Mouse (Mus musculus): ENCODE data around the gene Inip. TPM values are rescaled to one million over a fixed set of nuclear protein-coding genes. Genes with fewer than 3 reads are reported as not detected.
A peak's percentile ranks its signal among the peaks of the same experiment; 100 is the strongest.

Inip gene
- polyA plus RNA-seq, 1 experiment from 2014 or later = 68.0 TPM

GRCm38 (mm10) chr4:59807521-59807920 is 6.1 kb upstream of the Inip start:
- H3K27ac ChIP-seq = no peak overlapping the region
- ATAC-seq (ENCODE audit: insufficient number of reproducible peaks, insufficient read depth, low FRiP score, low TSS enrichment, low read depth) = no peak
- peak overlapping the region; percentile 97; the same call in 1 of the 2 replicates for H3K4me2 ChIP-seq
- no peaks in the 10 kb centered on the region for H3K27me3 ChIP-seq
- H3K4me3 ChIP-seq = no peak overlapping the region
- H3K4me1 ChIP-seq = peaks cover 16% of the 10 kb centered on the region
- no peak overlapping the region for H3K9ac ChIP-seq
- WGBS = 68% methylated on average over 2 of the region's 2 CpGs
- no peaks in the 10 kb centered on the region for H3K9me3 ChIP-seq
- no peaks in the 10 kb centered on the region for H3K36me3 ChIP-seq

GRCm38 (mm10) chr4:59806879-59807195 is 5.4 kb upstream of the Inip start:
- peak overlapping the region; percentile 97 for H3K4me2 ChIP-seq
- H3K36me3 ChIP-seq = no peaks in the 10 kb centered on the region
- H3K27me3 ChIP-seq = no peaks in the 10 kb centered on the region
- no peak overlapping the region; the same call in 1 of the 2 replicates for H3K27ac ChIP-seq
- WGBS = 5% methylated on average over 9 of the region's 9 CpGs
- no peak for ATAC-seq (ENCODE audit: insufficient number of reproducible peaks, insufficient read depth, low FRiP score, low TSS enrichment, low read depth)
- H3K4me3 ChIP-seq = peak overlapping the region; percentile 88
- H3K4me1 ChIP-seq = peaks cover 16% of the 10 kb centered on the region
- no peaks in the 10 kb centered on the region for H3K9me3 ChIP-seq
- H3K9ac ChIP-seq = peak overlapping the region; percentile 87

GRCm38 (mm10) chr4:59805968-59806878 is 4.8 kb upstream of the Inip start:
- H3K27ac ChIP-seq = peak overlapping the region; percentile 81
- H3K4me2 ChIP-seq = peak overlapping the region; percentile 97
- WGBS = under 1% methylated on average over 52 of the region's 58 CpGs
- H3K36me3 ChIP-seq = no peaks in the 10 kb centered on the region
- H3K9me3 ChIP-seq = no peaks in the 10 kb centered on the region
- ATAC-seq (ENCODE audit: insufficient number of reproducible peaks, insufficient read depth, low FRiP score, low TSS enrichment, low read depth) = peak; percentile 74
- H3K9ac ChIP-seq = peak overlapping the region; percentile 87
- H3K4me3 ChIP-seq = peak overlapping the region; percentile 88
- H3K4me1 ChIP-seq = peaks cover 16% of the 10 kb centered on the region
- H3K27me3 ChIP-seq = no peaks in the 10 kb centered on the region

- H3K4me1 ChIP-seq = peaks cover 16% of the 10 kb centered on the region
- H3K9ac ChIP-seq = peak within 1 kb of the TSS; percentile 87
- peak within 1 kb of the TSS; percentile 88 for H3K4me3 ChIP-seq
- ATAC-seq (ENCODE audit: insufficient number of reproducible peaks, insufficient read depth, low FRiP score, low TSS enrichment, low read depth) = peak; percentile 89
- 2% methylated on average over 45 of the region's 45 CpGs for WGBS
- no peaks in the 10 kb centered on the region for H3K9me3 ChIP-seq
- no peaks in the 10 kb centered on the region for H3K36me3 ChIP-seq
- peak within 1 kb of the TSS; percentile 97 for H3K4me2 ChIP-seq
- H3K27ac ChIP-seq = peak within 1 kb of the TSS; percentile 81
- H3K27me3 ChIP-seq = no peaks in the 10 kb centered on the region
Measured at GRCm38 (mm10) chr4:59805181-59805967, 4.0 kb upstream of the Inip start, which contains the start of gene Snx30. Gene Snx30, plus strand, starts transcription at chr4:59805840.

- ATAC-seq (ENCODE audit: insufficient number of reproducible peaks, insufficient read depth, low FRiP score, low TSS enrichment, low read depth) = no peak
- H3K4me1 ChIP-seq = peaks cover 16% of the 10 kb centered on the region
- 82% methylated on average over 1 of the region's 1 CpGs for WGBS
- no peaks in the 10 kb centered on the region for H3K9me3 ChIP-seq
- peak overlapping the region; percentile 87; the same call in 1 of the 2 replicates for H3K9ac ChIP-seq
- H3K27ac ChIP-seq = no peak overlapping the region
- H3K4me3 ChIP-seq = peak overlapping the region; percentile 88
- H3K36me3 ChIP-seq = no peaks in the 10 kb centered on the region
- H3K4me2 ChIP-seq = peak overlapping the region; percentile 97
- no peaks in the 10 kb centered on the region for H3K27me3 ChIP-seq
Measured at GRCm38 (mm10) chr4:59804754-59805153, 3.4 kb upstream of the Inip start.

GRCm38 (mm10) chr4:59803358-59803757 is 2.0 kb upstream of the Inip start:
- peaks cover 16% of the 10 kb centered on the region for H3K4me1 ChIP-seq
- H3K4me2 ChIP-seq = no peak overlapping the region
- ATAC-seq (ENCODE audit: insufficient number of reproducible peaks, insufficient read depth, low FRiP score, low TSS enrichment, low read depth) = no peak
- H3K4me3 ChIP-seq = no peak overlapping the region
- no peak overlapping the region for H3K27ac ChIP-seq
- no peak overlapping the region for H3K9ac ChIP-seq
- no peaks in the 10 kb centered on the region for H3K36me3 ChIP-seq
- H3K27me3 ChIP-seq = no peaks in the 10 kb centered on the region
- 71% methylated on average over 5 of the region's 5 CpGs for WGBS
- H3K9me3 ChIP-seq = no peaks in the 10 kb centered on the region

GRCm38 (mm10) chr4:59802792-59803191 is 1.4 kb upstream of the Inip start:
- Histone ChIP-seq H3K4me2 (no peak overlapping the region), H3K9me3 (no peaks in the 10 kb centered on the region), H3K36me3 (no peaks in the 10 kb centered on the region), H3K4me1 (peaks cover 13% of the 10 kb centered on the region), H3K27ac (no peak overlapping the region), H3K9ac (no peak overlapping the region), H3K27me3 (no peaks in the 10 kb centered on the region), H3K4me3 (no peak overlapping the region)
- WGBS = 61% methylated on average over 4 of the region's 4 CpGs
- no peak for ATAC-seq (ENCODE audit: insufficient number of reproducible peaks, insufficient read depth, low FRiP score, low TSS enrichment, low read depth)

- Histone ChIP-seq H3K4me3 (no peak overlapping the region), H3K36me3 (no peaks in the 10 kb centered on the region), H3K9ac (no peak overlapping the region), H3K9me3 (no peaks in the 10 kb centered on the region), H3K4me2 (no peak overlapping the region), H3K27ac (no peak overlapping the region), H3K27me3 (no peaks in the 10 kb centered on the region), H3K4me1 (peaks cover 8% of the 10 kb centered on the region)
- WGBS = 71% methylated on average over 6 of the region's 6 CpGs
- ATAC-seq (ENCODE audit: insufficient number of reproducible peaks, insufficient read depth, low FRiP score, low TSS enrichment, low read depth) = no peak
Measured at GRCm38 (mm10) chr4:59802107-59802506, 718 bp upstream of the Inip start.

GRCm38 (mm10) chr4:59800181-59800580 is 1.2 kb downstream of the Inip start:
- Histone ChIP-seq H3K4me3 (no peak overlapping the region), H3K4me2 (no peak overlapping the region), H3K4me1 (0 out of 2 replicates have a peak, but pooled peaks cover 3% of the 10 kb centered on the region), H3K9ac (no peak overlapping the region), H3K9me3 (no peaks in the 10 kb centered on the region), H3K27me3 (no peaks in the 10 kb centered on the region), H3K36me3 (no peaks in the 10 kb centered on the region), H3K27ac (no peak overlapping the region)
- no peak for ATAC-seq (ENCODE audit: insufficient number of reproducible peaks, insufficient read depth, low FRiP score, low TSS enrichment, low read depth)
- WGBS = 84% methylated on average over 5 of the region's 5 CpGs

GRCm38 (mm10) chr4:59795788-59796455 is 5.5 kb downstream of the Inip start:
- Histone ChIP-seq H3K27me3 (peaks cover 5% of the 10 kb centered on the region; the same call in 1 of the 2 replicates), H3K9ac (no peak overlapping the region), H3K27ac (no peak overlapping the region), H3K4me1 (no peaks in the 10 kb centered on the region), H3K4me3 (no peak overlapping the region), H3K36me3 (no peaks in the 10 kb centered on the region), H3K4me2 (no peak overlapping the region), H3K9me3 (no peaks in the 10 kb centered on the region)
- 78% methylated on average over 2 of the region's 2 CpGs for WGBS
- ATAC-seq (ENCODE audit: insufficient number of reproducible peaks, insufficient read depth, low FRiP score, low TSS enrichment, low read depth) = no peak

- H3K4me1 ChIP-seq = no peaks in the 10 kb centered on the region
- H3K4me3 ChIP-seq = no peak overlapping the region
- H3K9me3 ChIP-seq = no peaks in the 10 kb centered on the region
- no peak overlapping the region for H3K9ac ChIP-seq
- ATAC-seq (ENCODE audit: insufficient number of reproducible peaks, insufficient read depth, low FRiP score, low TSS enrichment, low read depth) = no peak
- WGBS = 68% methylated on average over 2 of the region's 2 CpGs
- no peak overlapping the region for H3K4me2 ChIP-seq
- peaks cover 5% of the 10 kb centered on the region; the same call in 1 of the 2 replicates for H3K27me3 ChIP-seq
- no peak overlapping the region for H3K27ac ChIP-seq
- no peaks in the 10 kb centered on the region for H3K36me3 ChIP-seq
Measured at GRCm38 (mm10) chr4:59794116-59794515, 7.3 kb downstream of the Inip start.
